Mouse (Mus musculus): ENCODE measurements at regions not wholly inside any gene's neighbourhood (a gene's known extent, or its start where the extent isn't known, plus 50 kb on each side); places are given as distances from the start of the nearest gene placed in this dataset.

DNA sequence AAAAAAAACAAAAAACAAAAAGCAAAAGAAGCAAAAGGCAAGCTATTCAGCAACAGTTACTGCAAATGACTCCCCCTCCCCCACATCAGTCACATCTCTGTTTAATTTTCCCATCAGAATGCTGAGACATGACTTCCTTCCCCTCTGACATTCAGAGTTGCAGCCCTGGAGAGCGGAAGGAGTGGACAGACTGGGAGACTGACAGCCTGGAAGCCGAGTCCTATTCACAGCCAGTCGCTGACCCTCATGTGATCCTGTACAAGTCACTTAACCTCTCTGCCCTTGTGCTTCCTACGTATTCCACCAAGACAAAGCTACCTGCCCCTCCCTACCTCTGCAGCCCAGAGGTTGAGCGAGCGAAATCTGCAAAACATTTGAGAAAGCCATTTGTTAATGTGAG is 161.2 kb downstream of the Barhl2 start:
- no peaks in the 10 kb centered on the region for H3K27me3 ChIP-seq (ENCODE audit: control insufficient read depth, insufficient read depth, low read length)
- no peaks in the 10 kb centered on the region for H3K4me1 ChIP-seq (ENCODE audit: control insufficient read depth, insufficient read depth, low read length)
- ATAC-seq (ENCODE audit: low FRiP score, low read depth) (no peak), DNase-seq (ENCODE audit: low spot score) (no peak)
- H3K4me2 ChIP-seq (replicated peaks; ENCODE audit: low read depth, low read length, severe bottlenecking) = no peak overlapping the region
- H3K9me3 ChIP-seq (ENCODE audit: control insufficient read depth, low read length) = no peaks in the 10 kb centered on the region
- no peak overlapping the region for H3K9ac ChIP-seq (ENCODE audit: low read depth, low read length, severe bottlenecking)
- no peak overlapping the region for H3K4me3 ChIP-seq (replicated peaks; ENCODE audit: low read length)
- TF ChIP-seq POLR2A (IDR thresholded peaks at IDR 0.05; ENCODE audit: borderline replicate concordance, extremely low read depth, insufficient read depth, insufficient read length) = no peak
- WGBS = 48% methylated on average over 6 of the region's 6 CpGs
- H3K27ac ChIP-seq (replicated peaks; ENCODE audit: low read depth, low read length) = no peak overlapping the region
- H3K36me3 ChIP-seq (ENCODE audit: control insufficient read depth, insufficient read depth, low read length) = no peaks in the 10 kb centered on the region

DNA sequence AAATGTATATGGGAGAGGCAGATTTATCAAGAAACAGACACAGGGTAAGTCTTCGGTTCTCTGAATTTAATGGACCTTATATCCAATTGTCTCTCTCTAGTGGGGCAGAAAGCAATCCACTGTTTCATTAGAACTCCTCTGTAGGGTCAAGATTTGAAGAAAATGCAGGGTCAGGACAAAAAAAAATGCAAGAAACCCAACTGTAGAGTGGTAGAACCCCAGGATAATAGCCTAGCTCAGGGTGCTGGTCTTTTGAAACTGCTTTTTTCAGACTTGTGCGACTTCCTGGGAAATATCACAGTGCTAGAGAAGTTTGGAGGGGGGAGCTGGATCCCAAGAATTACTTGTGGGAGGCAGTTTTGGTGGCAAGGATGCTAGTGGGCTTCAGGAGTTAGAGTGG is 162.0 kb downstream of the Barhl2 start:
- Histone ChIP-seq H3K36me3 (ENCODE audit: control insufficient read depth, insufficient read depth, low read length) (no peaks in the 10 kb centered on the region), H3K27ac (replicated peaks; ENCODE audit: low read depth, low read length) (no peak overlapping the region), H3K4me3 (replicated peaks; ENCODE audit: low read length) (no peak overlapping the region), H3K4me1 (ENCODE audit: control insufficient read depth, insufficient read depth, low read length) (no peaks in the 10 kb centered on the region), H3K4me2 (replicated peaks; ENCODE audit: low read depth, low read length, severe bottlenecking) (no peak overlapping the region), H3K27me3 (ENCODE audit: control insufficient read depth, insufficient read depth, low read length) (no peaks in the 10 kb centered on the region), H3K9me3 (ENCODE audit: control insufficient read depth, low read length) (no peaks in the 10 kb centered on the region), H3K9ac (ENCODE audit: low read depth, low read length, severe bottlenecking) (no peak overlapping the region)
- DNase-seq (ENCODE audit: low spot score) = no peak
- ATAC-seq (ENCODE audit: low FRiP score, low read depth) = no peak
- TF ChIP-seq POLR2A (IDR thresholded peaks at IDR 0.05; ENCODE audit: borderline replicate concordance, extremely low read depth, insufficient read depth, insufficient read length) = no peak
- WGBS = 76% methylated on average over 2 of the region's 2 CpGs

DNA sequence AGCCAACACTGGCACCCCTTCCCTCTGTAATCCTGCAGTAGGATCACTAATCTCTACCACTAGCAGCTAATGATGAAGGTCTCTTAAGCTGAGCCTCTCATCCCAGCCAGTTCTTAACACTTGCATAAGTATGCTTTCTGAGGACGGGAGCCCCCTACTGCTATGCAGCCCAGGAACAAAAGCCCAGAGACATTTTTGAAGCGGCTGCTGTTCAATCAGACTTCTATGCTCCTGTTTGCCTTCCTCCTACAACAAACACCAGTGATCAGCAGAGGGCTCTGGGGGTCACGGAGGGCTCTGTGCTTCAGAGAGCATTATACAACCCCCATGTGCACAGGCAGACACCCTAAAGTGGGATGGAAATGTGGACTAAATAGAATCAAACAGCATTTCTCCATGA is 162.4 kb downstream of the Barhl2 start:
- Histone ChIP-seq H3K4me3 (replicated peaks; ENCODE audit: low read length) (no peak overlapping the region), H3K9ac (ENCODE audit: low read depth, low read length, severe bottlenecking) (no peak overlapping the region), H3K4me2 (replicated peaks; ENCODE audit: low read depth, low read length, severe bottlenecking) (no peak overlapping the region), H3K9me3 (ENCODE audit: control insufficient read depth, low read length) (no peaks in the 10 kb centered on the region), H3K27ac (replicated peaks; ENCODE audit: low read depth, low read length) (no peak overlapping the region), H3K27me3 (ENCODE audit: control insufficient read depth, insufficient read depth, low read length) (no peaks in the 10 kb centered on the region), H3K36me3 (ENCODE audit: control insufficient read depth, insufficient read depth, low read length) (no peaks in the 10 kb centered on the region), H3K4me1 (ENCODE audit: control insufficient read depth, insufficient read depth, low read length) (no peaks in the 10 kb centered on the region)
- no peak for DNase-seq (ENCODE audit: low spot score)
- no peak for TF ChIP-seq POLR2A (IDR thresholded peaks at IDR 0.05; ENCODE audit: borderline replicate concordance, extremely low read depth, insufficient read depth, insufficient read length)
- ATAC-seq (ENCODE audit: low FRiP score, low read depth) = no peak
- WGBS = 22% methylated on average over 3 of the region's 3 CpGs

DNA sequence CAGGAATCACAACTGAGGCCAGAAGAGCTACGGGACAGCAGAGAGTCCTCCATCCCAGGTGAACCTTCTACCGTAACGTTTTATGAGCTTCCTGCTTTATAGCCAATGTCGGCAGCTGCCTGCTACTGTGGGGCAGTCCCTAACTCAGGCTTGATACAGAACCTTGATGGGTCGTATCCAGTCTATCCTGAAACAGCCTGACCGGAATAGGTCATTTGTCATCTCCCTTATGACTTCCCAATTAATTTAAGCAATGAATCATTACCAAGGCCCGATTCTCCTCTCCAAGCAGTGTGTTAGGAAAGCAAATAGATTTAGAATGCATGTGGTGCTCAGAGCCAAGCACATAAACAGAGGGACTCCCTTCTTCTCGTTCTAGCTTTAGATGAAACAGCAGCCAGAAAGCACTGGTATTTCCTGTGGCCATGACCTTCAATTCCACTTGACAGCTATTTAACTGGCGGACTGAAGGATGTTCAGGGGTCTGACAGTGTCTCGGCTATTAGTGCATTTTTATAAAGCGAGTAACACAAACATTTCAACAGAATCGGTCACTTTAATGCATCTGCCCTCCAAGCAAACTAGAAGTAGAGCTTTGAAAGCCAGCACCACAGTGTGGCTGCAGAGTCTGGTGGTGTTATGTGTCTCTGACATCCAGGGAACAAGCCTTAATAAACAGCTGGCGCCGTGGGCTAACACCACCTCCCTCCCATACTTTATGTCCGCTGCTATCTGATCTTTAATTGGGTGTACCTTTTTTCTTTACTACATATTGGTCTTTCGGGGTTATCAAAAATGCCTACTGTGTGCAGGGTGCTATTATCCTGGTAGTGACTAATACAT is 165.4 kb downstream of the Barhl2 start:
- no peak overlapping the region for H3K27ac ChIP-seq (replicated peaks; ENCODE audit: low read depth, low read length)
- H3K4me1 ChIP-seq (ENCODE audit: control insufficient read depth, insufficient read depth, low read length) = no peaks in the 10 kb centered on the region
- no peak for TF ChIP-seq POLR2A (IDR thresholded peaks at IDR 0.05; ENCODE audit: borderline replicate concordance, extremely low read depth, insufficient read depth, insufficient read length)
- no peak overlapping the region for H3K4me3 ChIP-seq (replicated peaks; ENCODE audit: low read length)
- no peaks in the 10 kb centered on the region for H3K9me3 ChIP-seq (ENCODE audit: control insufficient read depth, low read length)
- ATAC-seq (ENCODE audit: low FRiP score, low read depth) (no peak), DNase-seq (ENCODE audit: low spot score) (no peak)
- H3K4me2 ChIP-seq (replicated peaks; ENCODE audit: low read depth, low read length, severe bottlenecking) = peak overlapping the region; percentile 19; the same call in 1 of the 2 replicates
- H3K9ac ChIP-seq (ENCODE audit: low read depth, low read length, severe bottlenecking) = no peak overlapping the region
- WGBS = 34% methylated on average over 16 of the region's 16 CpGs
- H3K27me3 ChIP-seq (ENCODE audit: control insufficient read depth, insufficient read depth, low read length) = no peaks in the 10 kb centered on the region
- no peaks in the 10 kb centered on the region for H3K36me3 ChIP-seq (ENCODE audit: control insufficient read depth, insufficient read depth, low read length)

DNA sequence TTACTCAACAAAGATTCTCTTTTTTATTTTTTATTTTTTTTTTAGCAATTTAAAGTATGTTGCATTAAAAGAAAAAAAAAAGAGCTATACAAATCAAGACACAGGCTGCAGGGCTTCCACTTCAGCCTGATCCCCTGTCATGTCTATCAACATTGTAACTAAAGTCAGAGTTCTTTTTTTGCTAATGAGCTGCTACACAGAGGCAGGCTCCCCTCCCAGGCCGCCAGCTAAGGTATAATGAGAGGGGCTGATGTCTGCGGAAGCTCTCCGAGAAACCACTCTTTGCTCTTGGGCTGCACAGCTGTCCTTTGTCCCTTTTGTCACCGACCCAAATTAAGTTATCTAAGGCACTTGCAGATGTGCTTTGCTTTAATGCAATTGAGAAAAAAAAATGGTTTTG is 172.8 kb downstream of the Barhl2 start:
- WGBS = 12% methylated on average over 4 of the region's 4 CpGs
- Histone ChIP-seq H3K27me3 (ENCODE audit: control insufficient read depth, insufficient read depth, low read length) (no peaks in the 10 kb centered on the region), H3K9ac (ENCODE audit: low read depth, low read length, severe bottlenecking) (no peak overlapping the region), H3K36me3 (ENCODE audit: control insufficient read depth, insufficient read depth, low read length) (no peaks in the 10 kb centered on the region), H3K4me2 (replicated peaks; ENCODE audit: low read depth, low read length, severe bottlenecking) (no peak overlapping the region), H3K4me3 (replicated peaks; ENCODE audit: low read length) (no peak overlapping the region), H3K27ac (replicated peaks; ENCODE audit: low read depth, low read length) (no peak overlapping the region), H3K4me1 (ENCODE audit: control insufficient read depth, insufficient read depth, low read length) (no peaks in the 10 kb centered on the region), H3K9me3 (ENCODE audit: control insufficient read depth, low read length) (no peaks in the 10 kb centered on the region)
- no peak for DNase-seq (ENCODE audit: low spot score)
- no peak for ATAC-seq (ENCODE audit: low FRiP score, low read depth)
- TF ChIP-seq POLR2A (IDR thresholded peaks at IDR 0.05; ENCODE audit: borderline replicate concordance, extremely low read depth, insufficient read depth, insufficient read length) = no peak
